Mouse (Mus musculus) embryonic facial prominence, embryonic 11.5 days (tissue): ENCODE data around the gene 5730596B20Rik. TPM values are rescaled to one million over a fixed set of nuclear protein-coding genes. Genes with fewer than 3 reads are reported as not detected.

Source experiments
- ATAC-seq: fragments of 200-750 bp; cut with Nextera tagmentation; replicated peaks from 2 replicates; pipeline ENCODE4 v1.8.0; 2017; ENCODE audit warnings: low read depth; ENCODE audit not compliant: insufficient number of reproducible peaks, low FRiP score, low TSS enrichment
- DNase-seq: peaks from one replicate; pipeline ENCODE4 v3.0.0-alpha.2; 2015; ENCODE audit warnings: low spot score
- H3K27ac ChIP-seq: fragments of 300-500 bp; sonication (generic); replicated peaks from 2 replicates; pipeline ENCODE4 v1.5.1; 2014; ENCODE audit warnings: mild to moderate bottlenecking, low read depth, low read length, control low read depth
- H3K27me3 ChIP-seq: fragments of 300-500 bp; sonication (generic); 2 replicates; pipeline ENCODE4 v1.6.1; 2014; ENCODE audit warnings: mild to moderate bottlenecking, low read length, moderate library complexity, mixed read lengths; ENCODE audit not compliant: control insufficient read depth, insufficient read depth
- H3K36me3 ChIP-seq: fragments of 300-500 bp; sonication (generic); replicated peaks from 2 replicates; pipeline ENCODE4 v1.6.1; 2014; ENCODE audit warnings: low read depth, mild to moderate bottlenecking, low read length, moderate library complexity, mixed read lengths; ENCODE audit not compliant: control insufficient read depth, insufficient read depth
- H3K4me1 ChIP-seq: fragments of 300-500 bp; sonication (generic); 2 replicates; pipeline ENCODE4 v1.6.1; 2014; ENCODE audit warnings: low read length, mixed read lengths; ENCODE audit not compliant: control insufficient read depth, insufficient read depth
- H3K4me2 ChIP-seq: fragments of 300-500 bp; sonication (generic); 2 replicates; pipeline ENCODE4 v1.6.1; 2014; ENCODE audit warnings: low read depth, mild to moderate bottlenecking, control low read depth, low read length, moderate library complexity
- H3K4me3 ChIP-seq: fragments of 300-500 bp; sonication (generic); 2 replicates; pipeline ENCODE4 v1.5.1; 2014; ENCODE audit warnings: low read depth, low read length, control low read depth
- H3K9ac ChIP-seq: fragments of 300-500 bp; sonication (generic); replicated peaks from 2 replicates; pipeline ENCODE4 v1.6.1; 2014; ENCODE audit warnings: mild to moderate bottlenecking, control low read depth, low read length
- H3K9me3 ChIP-seq: fragments of 300-500 bp; sonication (generic); replicated peaks from 2 replicates; pipeline ENCODE4 v1.6.1; 2016; ENCODE audit warnings: mild to moderate bottlenecking, low read length, inconsistent platforms, mixed read lengths; ENCODE audit not compliant: control insufficient read depth
- WGBS: fragments of 180-500 bp; shearing (Covaris S2); extraction: QIAGEN DNeasy Blood & Tissue Kit; methylation state at CpG from one replicate; pipeline ENCODE4 v1.1.7; 2014; 5-methylcytosine and 5-hydroxymethylcytosine counted together
- polyA plus RNA-seq: library from polyadenylated mRNA; unstranded; fragments of >200 nt; fragmentation: Nextera tagmentation; extraction: Ambion mirVana; gene quantifications from 2 replicates; pipeline ENCODE4 v1.2.1, GENCODE M21; 2014

The 5730596B20Rik gene
- polyA plus RNA-seq, 1 experiment from 2014 or later = 0.13 TPM

- no peak for ATAC-seq
- H3K36me3 ChIP-seq = no peaks in the 10 kb centered on the region
- peaks cover 88% of the 10 kb centered on the region for H3K27me3 ChIP-seq
- H3K4me1 ChIP-seq = no peaks in the 10 kb centered on the region; the same call in 1 of the 2 replicates
- H3K27ac ChIP-seq = no peak overlapping the region
- no peak for DNase-seq
- no peak overlapping the region for H3K4me3 ChIP-seq
- H3K9ac ChIP-seq = no peak overlapping the region
- no peaks in the 10 kb centered on the region for H3K9me3 ChIP-seq
- H3K4me2 ChIP-seq = no peak overlapping the region
- 10% methylated on average over 32 of the region's 32 CpGs for WGBS
Measured at GRCm38 (mm10) chr6:52220003-52220864, 42.9 kb downstream of the 5730596B20Rik start.

- 8% methylated on average over 12 of the region's 12 CpGs for WGBS
- Histone ChIP-seq H3K4me1 (no peaks in the 10 kb centered on the region; the same call in 1 of the 2 replicates), H3K4me3 (peak overlapping the region; percentile 36; the same call in 1 of the 2 replicates), H3K4me2 (peak overlapping the region; percentile 58; the same call in 1 of the 2 replicates), H3K27ac (no peak overlapping the region), H3K27me3 (peaks cover 88% of the 10 kb centered on the region), H3K9me3 (no peaks in the 10 kb centered on the region), H3K9ac (no peak overlapping the region), H3K36me3 (no peaks in the 10 kb centered on the region)
- DNase-seq = no peak
- no peak for ATAC-seq
Measured at GRCm38 (mm10) chr6:52220865-52221310, 43.6 kb downstream of the 5730596B20Rik start.

- Histone ChIP-seq H3K27ac (no peak within 1 kb of the TSS), H3K9ac (no peak within 1 kb of the TSS), H3K4me2 (peak within 1 kb of the TSS; percentile 58), H3K36me3 (no peaks in the 10 kb centered on the region), H3K9me3 (no peaks in the 10 kb centered on the region), H3K27me3 (peaks cover 87% of the 10 kb centered on the region), H3K4me1 (no peaks in the 10 kb centered on the region; the same call in 1 of the 2 replicates), H3K4me3 (peak within 1 kb of the TSS; percentile 36)
- WGBS = 1% methylated on average over 46 of the region's 46 CpGs
- DNase-seq (peak; percentile 90), ATAC-seq (peak; percentile 44; the same call in 1 of the 2 replicates)
Measured at GRCm38 (mm10) chr6:52221337-52221992, 44.2 kb downstream of the 5730596B20Rik start, which contains the start of gene Hoxa7. TSS of gene Hoxa7 (minus strand) at chr6:52221854.

- Histone ChIP-seq H3K27ac (no peak overlapping the region), H3K4me1 (no peaks in the 10 kb centered on the region; the same call in 1 of the 2 replicates), H3K4me3 (no peak overlapping the region), H3K36me3 (no peaks in the 10 kb centered on the region), H3K9ac (no peak overlapping the region), H3K4me2 (no peak overlapping the region), H3K27me3 (peaks cover 88% of the 10 kb centered on the region), H3K9me3 (no peaks in the 10 kb centered on the region)
- ATAC-seq (0 out of 2 replicates have a peak, but pooled peaks have one; percentile 2), DNase-seq (no peak)
- WGBS = 8% methylated on average over 21 of the region's 21 CpGs
Measured at GRCm38 (mm10) chr6:52221993-52222685, 44.8 kb downstream of the 5730596B20Rik start.

GRCm38 (mm10) chr6:52222729-52223128, 45.4 kb downstream of the 5730596B20Rik start:
- H3K4me2 ChIP-seq = no peak overlapping the region
- ATAC-seq = no peak
- DNase-seq = no peak
- no peak overlapping the region for H3K27ac ChIP-seq
- H3K4me1 ChIP-seq = no peaks in the 10 kb centered on the region; the same call in 1 of the 2 replicates
- no peak overlapping the region for H3K4me3 ChIP-seq
- 7% methylated on average over 13 of the region's 13 CpGs for WGBS
- no peaks in the 10 kb centered on the region for H3K36me3 ChIP-seq
- H3K9ac ChIP-seq = no peak overlapping the region
- H3K27me3 ChIP-seq = peaks cover 87% of the 10 kb centered on the region
- no peaks in the 10 kb centered on the region for H3K9me3 ChIP-seq

- Histone ChIP-seq H3K4me1 (no peaks in the 10 kb centered on the region), H3K27me3 (peaks cover 83% of the 10 kb centered on the region), H3K9ac (no peak overlapping the region), H3K36me3 (no peaks in the 10 kb centered on the region), H3K27ac (no peak overlapping the region), H3K4me2 (no peak overlapping the region), H3K9me3 (no peaks in the 10 kb centered on the region), H3K4me3 (no peak overlapping the region)
- no peak for DNase-seq
- WGBS = 2% methylated on average over 24 of the region's 24 CpGs
- no peak for ATAC-seq
Measured at GRCm38 (mm10) chr6:52223939-52224760, 46.9 kb downstream of the 5730596B20Rik start.

DNA sequence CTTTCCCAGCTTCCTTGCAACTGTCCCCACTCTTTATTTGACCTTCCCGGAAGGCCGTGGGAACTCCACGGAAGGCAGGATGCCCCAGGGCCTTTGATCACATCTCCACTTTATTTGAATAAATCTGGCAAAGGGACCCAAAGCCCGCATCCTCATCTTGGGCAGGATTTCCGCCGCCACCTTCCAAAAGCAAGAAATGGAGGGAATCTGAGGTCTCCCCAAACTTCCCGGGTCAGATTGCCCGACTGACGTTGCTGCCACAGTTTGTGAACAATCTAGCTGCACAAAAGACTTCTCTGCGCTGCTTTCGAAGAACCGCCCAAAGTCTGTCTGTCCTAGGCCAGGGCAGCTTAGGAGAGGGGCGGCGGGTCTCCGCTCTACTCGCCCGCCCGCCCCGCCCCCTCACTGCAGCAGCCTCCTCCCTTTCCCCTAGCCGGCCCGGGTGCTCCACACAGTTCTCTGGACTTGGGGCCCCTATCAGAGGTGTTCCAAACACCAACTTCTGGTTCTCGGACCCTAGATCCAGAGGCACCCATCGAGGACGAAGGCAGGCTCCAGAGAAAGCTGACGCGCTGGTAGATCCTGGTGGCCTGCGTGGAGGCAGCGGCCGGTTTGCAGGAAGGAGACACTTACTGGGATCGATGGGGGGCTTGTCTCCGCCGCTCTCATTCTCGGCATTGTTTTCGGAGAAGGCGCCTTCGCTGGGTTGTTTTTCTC, 47.8 kb downstream of the 5730596B20Rik start:
- no peak overlapping the region for H3K27ac ChIP-seq
- no peak for DNase-seq

More for the DNA sequence above, 47.8 kb downstream of the 5730596B20Rik start:
- Histone ChIP-seq H3K27me3 (peaks cover 82% of the 10 kb centered on the region), H3K36me3 (no peaks in the 10 kb centered on the region), H3K9me3 (no peaks in the 10 kb centered on the region), H3K9ac (no peak overlapping the region), H3K4me2 (no peak overlapping the region), H3K4me1 (no peaks in the 10 kb centered on the region), H3K4me3 (no peak overlapping the region)
- no peak for ATAC-seq
- WGBS = 1% methylated on average over 36 of the region's 36 CpGs
